Mouse (Mus musculus) CH12.LX (cell line): ENCODE data around the gene Rcc1l.

Source experiments
- CHD2 ChIP-seq: IDR thresholded peaks from 2 replicates; pipeline ENCODE4 v1.6.1; 2011; ENCODE audit warnings: low read length, improper control_type of control experiment
- CTCF ChIP-seq, 2 experiments: IDR thresholded peaks in 1 of 2; conservative IDR thresholded peaks in 1 of 2; 2 replicates each; pipeline ENCODE4 v1.5.1; 2011 to 2012; ENCODE audit warnings: low read depth in 2 of 2, low read length in 2 of 2, improper control_type of control experiment in 1 of 2, inconsistent platforms in 1 of 2, mild to moderate bottlenecking in 1 of 2, moderate library complexity in 1 of 2
- E2F4 ChIP-seq: IDR thresholded peaks from 2 replicates; pipeline ENCODE4 v1.6.1; 2011; ENCODE audit warnings: low read depth, low read length, improper control_type of control experiment; ENCODE audit not compliant: insufficient replicate concordance
- GABPA ChIP-seq: IDR thresholded peaks from 2 replicates; pipeline ENCODE4 v1.6.1; 2012; ENCODE audit warnings: low read depth, low read length, improper control_type of control experiment, inconsistent platforms; ENCODE audit not compliant: insufficient replicate concordance
- MAX ChIP-seq: IDR thresholded peaks from 2 replicates; pipeline ENCODE4 v1.6.1; 2011; ENCODE audit warnings: low read length, improper control_type of control experiment
- MXI1 ChIP-seq: IDR thresholded peaks from 2 replicates; pipeline ENCODE4 v1.6.1; 2011; ENCODE audit warnings: mild to moderate bottlenecking, low read depth, low read length, improper control_type of control experiment
- MYC ChIP-seq: IDR thresholded peaks from 2 replicates; pipeline ENCODE4 v1.6.1; 2011; ENCODE audit warnings: low read depth, mild to moderate bottlenecking, improper control_type of control experiment, low read length
- NRF1 ChIP-seq: IDR thresholded peaks from 2 replicates; pipeline ENCODE4 v1.6.1; 2014; ENCODE audit warnings: low read depth, mild to moderate bottlenecking, inconsistent platforms, low read length, improper control_type of control experiment, moderate library complexity
- POLR2A ChIP-seq: IDR thresholded peaks from 2 replicates; pipeline ENCODE4 v1.6.1; 2011; ENCODE audit warnings: low read depth, mild to moderate bottlenecking, improper control_type of control experiment, low read length
- SMC3 ChIP-seq: IDR thresholded peaks from 2 replicates; pipeline ENCODE4 v1.6.1; 2011; ENCODE audit warnings: low read depth, low read length, improper control_type of control experiment
- TCF12 ChIP-seq: IDR thresholded peaks from 2 replicates; pipeline ENCODE4 v1.6.1; 2014; ENCODE audit warnings: low read depth, mild to moderate bottlenecking, inconsistent platforms, low read length, improper control_type of control experiment
- ZC3H11A ChIP-seq: IDR thresholded peaks from 2 replicates; pipeline ENCODE4 v1.6.1; 2012; ENCODE audit warnings: low read depth, mild to moderate bottlenecking, inconsistent platforms, low read length, improper control_type of control experiment
- ZMIZ1 ChIP-seq: IDR thresholded peaks from 2 replicates; pipeline ENCODE4 v1.6.1; 2012; ENCODE audit warnings: low read depth, mild to moderate bottlenecking, inconsistent platforms, low read length, improper control_type of control experiment
- ZNF384 ChIP-seq: IDR thresholded peaks from 2 replicates; pipeline ENCODE4 v1.6.1; 2012; ENCODE audit warnings: low read depth, low read length, improper control_type of control experiment, inconsistent platforms

- TF ChIP-seq CHD2, result no peak
- TF ChIP-seq MYC, result no peak
- no peak for TF ChIP-seq E2F4
- no peak for TF ChIP-seq CTCF (conservative IDR thresholded peaks at IDR 0.05 in 1 of 2, IDR thresholded peaks at IDR 0.05 in 1 of 2; ENCODE audit: low read depth in 2 of 2, low read length in 2 of 2)
- TF ChIP-seq POLR2A, result no peak
- TF ChIP-seq ZMIZ1, result no peak
- TF ChIP-seq NRF1, result no peak
- TF ChIP-seq GABPA, result no peak
- TF ChIP-seq MAX, result no peak
- no peak for TF ChIP-seq MXI1
- TF ChIP-seq TCF12, result no peak
- TF ChIP-seq ZNF384, result no peak
- no peak for TF ChIP-seq SMC3
- no peak for TF ChIP-seq ZC3H11A
Observed at GRCm38 (mm10) chr5:134098341-134098902, 78.2 kb downstream of the Rcc1l start.
